Mouse (Mus musculus) brain, embryonic 18.5 days (tissue): ENCODE measurements around the gene Micall2.
"Not testable (repeated sequence)": the region's sequence is repeated elsewhere in the genome, so short reads cannot be mapped to it uniquely, and the experiment has no call there.

Experiments used
- DNase-seq: peaks from one replicate; pipeline ENCODE4 v3.0.0-alpha.2; 2012; ENCODE audit warnings: low read depth, low spot score

The Micall2 gene

DNA sequence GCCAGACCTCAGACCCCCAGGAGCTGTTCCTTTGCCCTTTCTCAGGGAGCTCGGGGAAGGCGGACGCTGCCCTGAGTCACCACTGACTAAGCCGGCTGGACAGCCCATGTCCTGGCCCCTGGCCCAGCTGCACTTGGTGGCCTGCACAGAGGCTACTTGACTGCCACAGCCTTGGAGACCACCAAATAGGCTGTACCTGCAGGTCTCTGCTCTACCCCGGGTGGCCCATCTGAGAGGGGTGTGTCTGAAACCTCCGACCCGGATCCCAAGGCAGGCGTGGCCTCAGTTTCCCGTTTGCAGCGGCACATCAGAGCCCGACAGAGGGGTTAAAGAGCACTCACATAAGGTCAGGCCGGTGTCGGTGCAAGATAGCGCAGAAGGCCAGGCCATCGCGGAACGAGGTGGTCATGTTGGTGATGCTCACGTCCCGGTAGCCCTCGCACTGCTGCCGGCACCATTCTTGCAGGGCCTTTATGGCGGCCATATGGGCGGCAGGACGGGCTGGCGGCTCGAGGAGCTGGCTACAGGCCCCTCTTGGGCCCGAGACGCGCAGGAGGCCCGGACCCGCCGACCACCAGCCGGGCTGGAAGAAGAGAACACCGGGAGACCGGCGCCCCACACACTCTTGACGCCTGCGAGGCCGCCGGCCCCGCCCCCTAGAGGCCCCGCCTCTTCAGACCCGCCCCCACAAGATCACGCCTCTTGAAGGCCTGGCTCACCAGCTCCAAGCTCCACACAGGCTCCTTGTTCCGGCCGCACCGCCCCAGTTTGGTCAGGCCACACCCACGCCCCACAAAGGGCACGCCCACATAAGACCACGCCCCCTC, at the start of gene Micall2:
Gene Micall2 (minus strand): TSS at position 660 of the 827 bp plus-strand sequence.
- DNase-seq, result peak; percentile 81

- DNase-seq, result no peak
Observed at GRCm38 (mm10) chr5:139781406-139781805, 45.3 kb upstream of the Micall2 start.

DNA sequence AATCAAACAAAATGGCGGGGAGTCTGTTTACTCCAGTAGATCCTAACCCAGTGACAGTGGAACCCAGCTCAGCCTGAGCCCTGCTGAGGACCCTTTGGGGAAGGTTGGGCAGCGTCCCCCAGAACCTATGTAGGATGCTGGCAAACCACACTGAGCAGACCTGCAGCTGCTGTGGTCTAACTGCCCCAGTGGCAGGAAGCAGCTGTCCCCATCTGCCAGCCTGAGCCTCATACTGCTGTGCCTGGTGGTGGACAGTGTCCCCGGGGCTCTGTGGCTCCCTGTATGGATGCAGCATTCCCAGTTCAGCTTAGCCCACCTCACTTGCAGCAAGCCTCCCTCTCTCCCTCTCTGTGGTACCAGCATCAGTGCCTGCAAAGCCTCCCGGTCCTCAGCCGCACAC, 40.8 kb upstream of the Micall2 start:
- no peak for DNase-seq

GRCm38 (mm10) chr5:139775216-139775926, 39.2 kb upstream of the Micall2 start, which contains the start of gene Ints1:
TSS of gene Ints1 (minus strand) at chr5:139775674.
- DNase-seq, result peak; percentile 87

- no peak for DNase-seq
Observed at GRCm38 (mm10) chr5:139768216-139768615, 32.1 kb upstream of the Micall2 start.

DNA sequence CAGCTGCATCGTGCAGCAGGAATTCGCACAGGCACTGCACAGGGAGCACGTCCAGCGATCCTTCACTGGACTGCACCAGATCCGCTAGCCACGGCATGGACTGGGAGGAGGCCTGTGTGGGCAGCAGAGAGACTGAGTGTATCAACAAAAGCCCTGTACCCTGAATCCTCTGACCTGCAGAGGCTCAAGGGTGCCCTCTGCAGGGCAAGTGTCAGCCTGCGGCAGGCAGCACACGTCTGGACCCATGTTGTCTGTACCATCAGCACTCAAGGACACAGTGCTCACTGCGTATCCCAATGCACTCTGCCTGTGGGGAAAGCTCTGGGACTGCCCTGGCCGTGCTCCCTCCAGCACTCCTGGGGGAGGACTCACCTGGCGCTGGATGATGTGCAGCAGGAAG, 28.2 kb upstream of the Micall2 start:
- DNase-seq, result no peak

DNA sequence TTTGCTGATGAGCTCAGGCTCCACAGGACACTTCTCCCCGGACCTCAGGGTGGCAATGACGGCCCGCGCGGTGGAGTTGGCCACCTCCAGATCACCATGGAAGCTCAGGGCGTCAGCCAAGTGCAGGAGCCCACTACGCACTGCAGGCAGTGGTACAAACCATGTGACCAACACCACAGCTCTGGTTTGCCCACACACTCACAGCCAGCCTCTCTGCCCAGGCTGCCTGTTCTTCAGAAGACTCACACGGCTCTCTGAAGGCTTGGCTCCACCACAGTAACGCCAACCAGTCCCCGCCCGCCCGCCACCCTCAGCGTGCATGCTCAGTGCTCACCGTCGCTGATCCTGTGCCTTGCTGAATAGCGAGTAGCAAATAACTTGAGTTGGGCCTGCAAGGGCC, 22.0 kb upstream of the Micall2 start:
- no peak for DNase-seq

- DNase-seq, result no peak
Observed at GRCm38 (mm10) chr5:139756586-139756985, 20.4 kb upstream of the Micall2 start.

DNA sequence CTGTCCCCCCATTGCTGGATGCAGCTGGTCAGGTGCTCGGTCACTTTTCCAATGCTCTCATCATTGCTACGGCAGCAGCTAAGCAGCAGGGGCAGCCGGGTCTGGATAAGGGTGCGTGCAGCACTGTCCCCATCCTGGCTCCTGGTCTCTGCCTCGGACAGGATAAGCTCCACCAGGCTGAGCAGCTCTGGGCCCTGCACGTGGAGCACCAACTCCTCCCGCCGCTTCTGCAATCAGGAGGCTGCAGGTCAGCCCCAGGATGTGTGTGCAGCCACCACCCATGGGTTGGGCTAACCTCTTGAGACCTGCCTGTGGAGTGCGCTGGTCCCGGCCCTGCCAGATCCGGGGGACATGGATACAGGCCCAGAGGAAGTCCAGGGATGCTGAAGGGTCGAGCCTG, 20.0 kb upstream of the Micall2 start:
- no peak for DNase-seq

DNA sequence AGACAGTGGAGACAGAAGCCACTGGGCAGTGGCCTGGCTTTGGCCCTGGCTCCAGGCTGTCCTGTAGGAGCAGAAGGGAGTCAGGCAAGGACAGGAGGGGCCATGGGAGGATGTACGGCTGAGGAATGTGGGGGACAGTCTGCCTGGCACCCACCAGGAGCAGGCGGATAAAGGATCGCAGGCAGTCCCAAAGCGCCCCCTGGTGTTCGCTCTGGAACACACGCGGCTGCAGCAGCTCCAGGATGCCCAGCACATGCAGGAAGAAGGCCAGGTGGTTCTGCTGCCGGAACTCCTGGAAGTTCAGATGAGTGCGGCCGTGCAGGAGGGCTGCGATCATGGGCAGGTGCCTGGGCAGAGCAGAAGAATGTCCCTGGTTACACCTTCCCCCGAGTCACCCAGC, 18.6 kb upstream of the Micall2 start:
- DNase-seq, result no peak

GRCm38 (mm10) chr5:139750535-139750934, 14.4 kb upstream of the Micall2 start:
- no peak for DNase-seq

DNA sequence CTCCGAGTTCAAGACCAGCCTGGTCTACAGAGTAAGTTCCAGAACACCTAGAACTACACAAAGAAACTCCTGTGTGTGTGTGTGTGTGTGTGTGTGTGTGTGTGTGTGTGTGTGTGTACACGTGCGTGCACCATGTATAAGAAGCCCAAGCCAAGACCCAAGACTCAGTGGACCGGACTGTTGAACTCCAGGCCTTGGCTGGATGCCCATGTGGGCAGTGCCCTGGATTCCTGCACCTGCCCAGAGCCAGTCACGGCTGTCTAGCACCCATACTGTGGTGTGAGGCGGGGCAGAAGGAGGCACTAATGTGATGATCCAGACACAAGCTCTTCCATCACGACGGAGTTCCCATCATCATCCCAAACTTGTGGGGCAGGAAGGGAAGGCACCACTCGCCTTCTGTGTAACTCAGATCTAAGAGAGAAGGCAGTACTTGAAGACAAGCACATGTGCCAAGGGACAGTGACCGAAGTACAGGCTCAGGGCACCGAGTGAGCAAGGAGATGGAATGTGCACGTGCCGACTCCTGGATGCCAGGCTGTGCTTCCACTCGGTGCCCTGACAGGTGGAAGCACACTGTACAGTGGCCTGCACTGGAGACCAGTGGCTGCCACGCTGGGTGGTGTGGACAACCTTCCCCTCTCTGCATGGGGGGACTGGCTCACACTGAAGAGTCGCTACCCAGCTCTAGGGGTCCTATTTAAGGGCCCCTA, 13.4 kb upstream of the Micall2 start:
- no peak for DNase-seq

DNA sequence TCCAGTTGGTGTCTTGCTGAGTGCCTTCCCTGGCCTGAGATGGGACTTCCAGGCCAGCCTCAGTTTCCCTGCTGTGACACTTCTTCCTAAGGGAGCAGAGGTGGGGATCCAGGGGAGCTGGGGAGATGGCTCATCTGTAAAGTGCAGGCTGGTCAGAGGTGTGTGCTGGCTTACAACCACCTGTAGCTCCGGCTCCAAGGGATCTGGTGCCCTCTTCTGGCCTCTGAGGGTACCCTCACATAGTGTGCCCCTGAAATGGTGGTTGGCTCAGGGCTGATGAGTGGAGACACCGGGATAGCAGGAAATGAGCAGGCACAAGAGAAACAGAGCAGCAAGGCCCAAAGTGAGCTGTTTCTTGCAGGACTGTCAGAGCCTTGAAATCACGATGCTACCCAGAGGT, 9.6 kb upstream of the Micall2 start:
- DNase-seq, result no peak

DNA sequence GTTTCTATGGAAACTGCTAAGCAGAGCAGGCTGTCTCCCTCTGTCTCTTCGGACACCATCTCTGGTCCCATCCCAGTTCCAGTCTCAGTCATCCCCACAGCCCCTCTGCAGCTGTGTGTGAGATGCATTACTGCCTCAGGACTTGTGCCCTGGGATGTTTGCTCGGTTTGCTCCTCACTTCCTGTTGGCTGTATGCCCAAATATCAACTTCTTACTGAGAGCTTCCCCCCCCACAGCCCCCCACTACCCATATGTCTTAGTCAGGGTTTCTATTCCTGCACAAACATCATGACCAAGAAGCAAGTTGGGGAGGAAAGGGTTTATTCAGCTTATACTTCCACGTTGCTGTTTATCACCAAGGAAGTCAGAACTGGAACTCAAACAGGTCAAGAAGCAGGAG, 6.5 kb upstream of the Micall2 start:
- not testable (repeated sequence) for DNase-seq

DNA sequence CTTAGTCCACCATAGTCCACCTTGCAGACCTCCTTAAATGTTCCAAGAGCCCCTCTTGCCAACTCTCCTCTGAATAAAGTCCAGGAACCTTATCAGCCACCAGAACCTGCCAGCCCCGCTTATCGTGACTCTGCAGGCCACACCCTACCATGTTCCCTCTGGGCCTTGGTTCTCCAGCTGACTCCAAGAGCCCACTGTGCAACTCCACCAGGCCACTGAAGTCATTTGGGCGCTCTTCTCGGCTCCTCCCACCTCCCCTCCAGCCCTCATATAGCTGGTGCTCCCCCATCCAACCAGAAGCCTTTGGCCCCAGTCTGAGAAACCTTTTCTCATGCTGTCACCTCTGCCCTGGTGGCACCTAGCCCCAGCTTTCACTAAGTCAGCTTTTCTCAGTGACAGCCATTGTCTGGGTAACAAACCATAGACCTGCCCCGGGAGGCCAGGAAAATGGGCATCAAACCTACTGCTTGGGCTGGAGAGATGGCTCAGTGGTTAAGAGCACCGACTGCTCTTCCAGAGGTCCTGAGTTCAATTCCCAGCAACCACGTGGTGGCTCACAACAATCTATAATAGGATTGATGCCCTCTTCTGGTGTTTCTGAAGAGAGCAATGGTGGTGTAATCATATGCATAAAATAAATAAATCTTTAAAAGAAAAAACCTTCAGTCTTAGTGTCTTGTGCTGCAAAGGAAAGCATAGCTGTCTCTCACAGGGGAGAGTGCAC, 2.6 kb upstream of the Micall2 start:
- DNase-seq, result no peak

DNA sequence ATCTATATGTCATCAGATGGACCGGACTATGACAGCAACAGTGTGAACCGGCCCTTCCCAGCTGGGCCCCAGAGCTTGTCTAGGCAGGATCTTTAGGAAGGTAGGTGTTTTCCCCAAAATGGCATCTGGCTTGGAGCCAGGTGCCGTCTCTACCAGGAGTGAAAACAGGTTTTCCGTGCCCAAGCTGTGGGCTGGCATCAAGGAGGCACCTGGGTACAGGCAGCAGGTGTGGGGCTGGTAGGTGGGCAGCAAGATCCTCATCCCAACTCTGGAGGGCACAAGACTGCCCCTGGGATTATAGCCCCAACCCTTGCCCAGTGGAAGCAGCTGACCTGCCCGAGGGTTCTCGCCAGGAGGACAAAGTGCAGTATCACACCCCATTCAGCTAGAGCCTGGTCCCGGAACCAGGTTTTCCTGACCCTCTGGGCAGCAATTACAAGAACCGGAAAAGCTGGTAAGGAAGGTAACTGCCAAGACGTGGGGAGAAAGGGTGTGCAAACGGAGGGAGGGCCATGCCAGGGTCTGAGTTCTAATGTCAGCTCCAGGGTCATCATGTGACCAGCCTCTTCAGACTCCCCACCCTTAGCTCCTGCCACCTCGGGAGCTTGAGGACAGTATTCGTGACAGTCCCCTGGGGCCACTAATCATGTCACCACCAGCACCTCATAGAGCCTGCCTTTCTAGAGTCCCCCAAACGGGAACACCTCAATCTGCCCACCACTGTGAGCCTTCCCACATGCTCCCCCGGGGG, 1.9 kb upstream of the Micall2 start:
- no peak for DNase-seq

DNA sequence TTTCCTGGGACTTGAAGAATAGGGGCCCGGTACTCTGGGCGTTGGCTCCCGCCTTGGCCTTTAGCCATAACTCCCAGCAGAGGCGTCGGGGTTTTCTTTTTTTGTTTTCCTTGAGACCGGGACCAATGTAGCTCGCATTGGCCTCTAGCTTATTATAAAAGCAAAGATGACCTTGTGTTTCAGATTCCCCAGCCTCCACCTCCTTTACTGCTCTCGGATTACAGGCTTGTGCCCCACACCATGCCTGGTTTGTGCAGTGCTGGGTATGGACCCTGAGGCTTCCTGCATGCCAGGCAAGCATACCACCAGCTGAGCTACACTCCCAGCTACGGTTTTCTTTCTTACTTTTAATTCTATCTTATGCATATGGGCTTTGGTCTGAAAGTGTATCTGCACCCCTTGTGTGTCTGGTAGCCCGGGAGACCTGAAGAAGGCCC, 386 bp upstream of the Micall2 start:
- DNase-seq, result no peak

DNA sequence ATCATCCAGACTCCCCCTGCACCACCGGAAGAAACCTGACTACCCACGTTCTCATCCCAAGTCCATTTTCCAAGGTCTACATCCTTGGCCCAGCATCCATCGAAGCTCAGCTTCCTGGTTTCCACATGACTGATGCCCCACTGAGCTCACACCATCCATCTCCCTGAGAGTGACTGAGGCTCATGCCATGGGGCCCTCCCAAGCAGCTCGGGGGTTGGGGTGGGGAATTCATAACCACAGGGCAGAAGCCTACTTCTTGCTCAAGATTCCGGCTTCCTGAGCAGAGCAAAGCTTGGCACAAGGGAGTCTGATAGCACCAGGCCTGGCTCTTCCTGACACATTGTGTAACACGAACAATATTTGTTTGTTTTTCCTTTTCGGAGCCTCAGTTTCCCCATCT, 1.4 kb downstream of the Micall2 start:
- DNase-seq, result no peak

GRCm38 (mm10) chr5:139734016-139734415, 2.1 kb downstream of the Micall2 start:
- no peak for DNase-seq

GRCm38 (mm10) chr5:139732634-139733107, 3.5 kb downstream of the Micall2 start:
- DNase-seq, result no peak
